Mouse (Mus musculus) cerebellum, adult (tissue): ENCODE results near the gene Vwa3a.
"Not testable (repeated sequence)": the region's sequence is repeated elsewhere in the genome, so short reads cannot be mapped to it uniquely, and the experiment has no call there.

Experiments used
- ATAC-seq: cut with Nextera tagmentation; 2 replicates; pipeline ENCODE4 v1.9.2; 2017; ENCODE audit warnings: mild to moderate bottlenecking, moderate library complexity, mixed read lengths; ENCODE audit not compliant: insufficient number of reproducible peaks, low FRiP score, low TSS enrichment

Vwa3a gene

GRCm38 (mm10) chr7:120739018-120739417, at the start of gene Vwa3a:
Vwa3a (plus strand) TSS chr7:120739318.
- no peak for ATAC-seq

GRCm38 (mm10) chr7:120690634-120691033, 48.5 kb upstream of the Vwa3a start:
- no peak for ATAC-seq

- no peak for ATAC-seq
Observed at GRCm38 (mm10) chr7:120693831-120694375, 45.2 kb upstream of the Vwa3a start.

- ATAC-seq: no peak
Observed at GRCm38 (mm10) chr7:120695196-120695595, 43.9 kb upstream of the Vwa3a start.

GRCm38 (mm10) chr7:120695641-120696040, 43.5 kb upstream of the Vwa3a start:
- no peak for ATAC-seq

GRCm38 (mm10) chr7:120696331-120696730, 42.8 kb upstream of the Vwa3a start:
- ATAC-seq: no peak

- ATAC-seq: no peak
Observed at GRCm38 (mm10) chr7:120699586-120699985, 39.5 kb upstream of the Vwa3a start.

GRCm38 (mm10) chr7:120703888-120704287, 35.2 kb upstream of the Vwa3a start:
- ATAC-seq: no peak

GRCm38 (mm10) chr7:120712071-120712470, 27.0 kb upstream of the Vwa3a start:
- no peak for ATAC-seq

GRCm38 (mm10) chr7:120713225-120713624, 25.9 kb upstream of the Vwa3a start:
- no peak for ATAC-seq

- not testable (repeated sequence) for ATAC-seq
Observed at GRCm38 (mm10) chr7:120713951-120714350, 25.2 kb upstream of the Vwa3a start.

GRCm38 (mm10) chr7:120717261-120717660, 21.9 kb upstream of the Vwa3a start:
- no peak for ATAC-seq

GRCm38 (mm10) chr7:120721051-120721450, 18.1 kb upstream of the Vwa3a start:
- no peak for ATAC-seq

GRCm38 (mm10) chr7:120721456-120721855, 17.7 kb upstream of the Vwa3a start:
- ATAC-seq: no peak

GRCm38 (mm10) chr7:120722063-120722462, 17.1 kb upstream of the Vwa3a start:
- no peak for ATAC-seq

GRCm38 (mm10) chr7:120722839-120723278, 16.3 kb upstream of the Vwa3a start:
- ATAC-seq: no peak

- ATAC-seq: no peak
Observed at GRCm38 (mm10) chr7:120727581-120727980, 11.5 kb upstream of the Vwa3a start.

GRCm38 (mm10) chr7:120729635-120730034, 9.5 kb upstream of the Vwa3a start:
- ATAC-seq: no peak

GRCm38 (mm10) chr7:120732906-120733305, 6.2 kb upstream of the Vwa3a start:
- no peak for ATAC-seq

- ATAC-seq: no peak
Observed at GRCm38 (mm10) chr7:120739558-120740101, 512 bp downstream of the Vwa3a start.

- ATAC-seq: no peak
Observed at GRCm38 (mm10) chr7:120743366-120744351, 4.5 kb downstream of the Vwa3a start.
